Mouse (Mus musculus) hematopoietic stem cell, adult 5-6 weeks (primary cell): ENCODE results near the gene Emid1. TPM values are rescaled to one million over a fixed set of nuclear protein-coding genes. Genes with fewer than 3 reads are reported as not detected.
"Not testable (repeated sequence)": the region's sequence is repeated elsewhere in the genome, so short reads cannot be mapped to it uniquely, and the experiment has no call there.

Experiments
- ATAC-seq, 2 experiments: fragments of 125-278 bp in 1 of 2; replicated peaks in 1 of 2; 2 replicates each; pipeline ENCODE4 v1.8.0; 2016 to 2017; ENCODE audit warnings: inconsistent platforms in 2 of 2, mild to moderate bottlenecking in 2 of 2, moderate number of reproducible peaks in 2 of 2, low read depth in 1 of 2, moderate TSS enrichment in 1 of 2; ENCODE audit not compliant: low FRiP score in 2 of 2, poor library complexity in 2 of 2, severe bottlenecking in 2 of 2, insufficient read depth in 1 of 2, low TSS enrichment in 1 of 2
- total RNA-seq: library from RNA; stranded (forward); fragments of 172-1452, 232-1000 nt; gene quantifications from 2 replicates; pipeline ENCODE4 v1.2.3, GENCODE M21; 2017

Gene Emid1
- total RNA-seq, 1 experiment from 2014 or later: 16.0 TPM

DNA sequence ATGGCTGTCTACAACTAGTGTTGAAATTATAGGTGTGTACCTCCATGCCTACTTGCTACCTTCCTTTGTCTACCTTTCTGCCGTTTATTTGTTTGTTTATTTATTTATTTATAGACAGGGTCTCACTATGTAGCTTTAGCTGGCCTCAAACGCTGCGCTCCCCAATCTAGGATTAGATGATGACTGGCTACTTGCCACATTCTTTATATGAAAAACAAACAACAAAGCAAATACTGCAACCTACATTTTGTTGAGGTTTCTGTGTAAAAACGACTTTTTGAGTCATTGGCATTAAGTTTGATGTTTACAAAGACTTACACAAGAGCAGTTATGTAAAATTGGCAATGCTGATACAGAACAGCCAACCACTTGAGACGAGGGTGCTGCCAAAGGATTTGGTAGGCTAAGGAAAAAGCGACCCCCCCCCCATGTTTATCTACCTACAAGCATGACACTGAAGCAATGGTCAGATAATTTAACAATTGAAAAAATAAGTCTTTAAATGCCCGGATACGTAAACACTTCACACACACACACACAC, 55.5 kb downstream of the Emid1 start:
- ATAC-seq: no peak

DNA sequence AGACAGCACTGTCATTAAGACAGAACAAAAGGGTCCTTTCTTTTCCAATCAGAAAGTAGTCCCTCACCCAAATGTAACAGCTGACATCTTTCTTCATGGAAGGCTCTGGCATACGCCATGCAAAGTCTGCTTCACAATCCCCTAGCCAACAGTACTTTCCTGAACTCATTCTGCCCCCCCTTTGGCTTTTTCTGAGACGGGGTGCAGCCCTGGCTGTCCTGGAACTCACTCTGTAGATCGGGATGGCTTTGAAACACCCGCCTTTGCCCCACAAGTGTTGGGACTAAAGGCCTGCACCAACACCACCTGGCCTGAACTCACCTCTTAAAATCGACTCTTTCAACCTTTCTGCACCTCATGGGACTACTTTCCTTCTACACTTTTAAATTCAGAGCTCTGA, 56.2 kb downstream of the Emid1 start:
- ATAC-seq: no peak

DNA sequence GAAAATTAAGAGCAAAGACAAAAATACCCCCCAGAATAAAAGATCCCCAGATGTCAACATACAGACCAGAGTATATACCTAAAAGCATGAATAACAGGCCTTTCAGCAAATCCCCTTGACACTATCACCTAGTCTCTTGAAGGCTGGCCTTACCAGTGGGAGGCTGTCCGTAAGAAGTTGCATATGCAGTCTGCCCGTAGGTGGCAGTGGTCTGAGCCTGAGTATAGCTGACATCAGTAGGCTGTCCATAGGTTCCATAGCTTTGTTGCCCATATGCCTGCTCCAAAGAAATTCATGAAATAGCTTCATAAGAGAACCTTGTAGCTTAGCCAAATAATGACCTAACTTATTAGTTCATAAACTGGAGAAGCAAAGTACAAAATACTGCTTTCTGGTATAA, 60.4 kb downstream of the Emid1 start:
- peak in 1 of 2 experiments; percentile 51; a peak in 1 of 4 replicates for ATAC-seq

DNA sequence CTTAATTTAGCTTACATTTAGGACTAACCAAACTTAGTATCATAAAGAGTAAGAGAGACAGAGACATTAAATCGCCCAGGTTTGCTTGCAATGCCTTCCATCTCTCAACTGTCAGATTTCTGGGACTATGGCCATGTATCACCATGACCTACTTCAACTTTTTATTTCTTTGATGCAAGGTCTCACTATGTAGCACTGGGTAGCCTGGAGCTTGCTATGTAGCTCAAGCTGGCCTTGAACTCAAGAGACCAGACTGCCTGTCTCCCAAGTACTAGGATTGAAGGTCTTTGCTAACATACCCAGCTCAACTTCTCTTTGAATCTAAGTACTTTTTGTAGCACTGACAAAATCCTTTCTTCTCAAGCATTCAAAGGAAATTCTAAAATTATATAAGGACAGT, 62.9 kb downstream of the Emid1 start:
- ATAC-seq: no peak

DNA sequence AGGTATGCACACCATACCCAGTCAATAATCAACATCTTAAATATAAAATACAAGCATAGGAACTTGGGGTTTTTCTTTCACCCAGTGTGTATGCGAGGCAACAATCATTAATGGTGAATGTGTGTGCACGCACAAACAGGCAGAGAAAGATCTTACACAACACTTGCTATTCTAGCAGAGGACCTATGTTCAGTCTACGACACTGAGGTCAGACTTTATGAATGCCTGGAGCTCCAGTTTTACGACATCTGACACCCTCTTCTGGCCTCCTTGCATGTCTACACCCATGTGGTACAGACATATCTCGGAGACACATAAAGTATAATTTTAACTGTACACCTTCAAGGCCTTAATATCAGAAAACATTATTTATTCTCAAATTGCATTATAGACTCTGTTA, 75.2 kb downstream of the Emid1 start:
- ATAC-seq: not testable (repeated sequence)

DNA sequence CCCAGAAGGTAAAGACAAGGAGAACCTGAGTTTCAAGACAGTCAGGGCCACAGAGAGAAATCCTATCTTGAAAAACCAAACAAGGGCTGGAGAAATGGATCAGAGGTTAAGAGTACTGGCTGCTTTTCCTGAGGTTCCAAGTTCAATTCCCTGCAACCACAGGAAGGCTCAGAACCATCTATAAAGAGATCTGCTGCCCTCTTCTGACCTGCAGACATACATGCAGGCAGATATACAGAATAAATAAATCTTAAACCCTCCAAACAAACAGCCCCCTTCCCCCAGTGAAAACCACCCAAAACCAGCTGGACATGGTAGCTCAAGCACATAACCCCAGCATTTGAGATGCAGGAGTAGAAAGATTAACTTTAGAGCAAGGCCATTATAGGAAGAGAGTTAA, 76.3 kb downstream of the Emid1 start:
- no peak for ATAC-seq

DNA sequence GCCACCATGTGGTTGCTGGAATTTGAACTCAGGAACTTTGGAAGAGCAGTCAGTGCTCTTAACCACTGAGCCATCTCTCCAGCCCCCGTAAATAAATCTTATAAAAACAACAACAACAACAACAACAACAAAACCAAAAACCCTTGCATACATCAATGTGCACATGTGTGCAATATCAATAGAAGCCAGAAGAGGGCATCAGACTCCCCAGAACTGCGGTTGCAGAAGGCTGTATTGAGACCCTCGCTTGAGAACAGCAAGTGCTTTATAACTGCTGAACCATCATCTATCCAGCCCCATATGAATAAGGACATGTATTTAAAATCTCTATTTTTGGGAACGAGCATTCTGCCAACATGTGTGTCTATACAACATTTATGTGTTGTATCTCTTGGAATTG, 77.2 kb downstream of the Emid1 start:
- ATAC-seq: no peak; a peak in 1 of 4 replicates

DNA sequence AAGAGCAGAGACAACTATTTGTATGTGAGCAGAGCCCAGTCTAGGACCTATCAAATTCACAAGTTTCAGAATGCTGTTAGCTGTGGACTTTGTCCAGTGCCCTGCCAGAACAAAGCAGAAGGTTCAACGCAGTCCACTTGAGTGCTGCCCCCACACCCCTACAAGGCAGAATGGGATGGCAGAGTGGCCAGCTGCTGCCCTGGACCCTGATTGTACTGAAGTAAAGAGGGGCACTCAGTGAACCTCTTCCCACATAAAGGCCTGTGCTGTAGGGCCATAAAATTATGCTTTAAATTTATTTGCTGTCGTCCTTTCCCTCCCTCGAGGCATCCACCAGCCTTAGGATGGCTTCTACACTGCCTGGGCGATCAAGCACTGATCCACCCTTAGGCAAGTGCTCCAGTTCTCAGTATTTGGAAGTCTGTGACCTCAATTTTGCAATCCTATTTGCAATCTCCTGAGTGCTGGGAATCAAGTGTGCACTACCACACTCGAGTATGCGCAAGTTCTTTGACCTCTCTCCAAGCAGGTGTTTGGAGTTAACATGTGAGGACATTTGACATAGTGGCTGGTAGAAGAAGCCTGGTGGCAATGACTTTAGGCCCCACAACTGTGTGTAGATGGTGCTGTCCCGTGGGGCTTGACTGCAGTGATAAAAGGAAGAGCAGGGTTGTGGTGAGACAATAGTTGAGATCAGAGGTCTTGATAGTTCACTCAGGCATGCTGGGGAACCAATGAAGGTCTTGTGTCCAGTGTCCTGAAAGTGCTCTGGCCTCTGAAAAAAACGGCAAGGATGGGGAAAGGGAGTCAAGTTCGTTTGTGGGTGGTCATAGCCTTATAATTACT, 83.7 kb downstream of the Emid1 start:
- no peak for ATAC-seq

DNA sequence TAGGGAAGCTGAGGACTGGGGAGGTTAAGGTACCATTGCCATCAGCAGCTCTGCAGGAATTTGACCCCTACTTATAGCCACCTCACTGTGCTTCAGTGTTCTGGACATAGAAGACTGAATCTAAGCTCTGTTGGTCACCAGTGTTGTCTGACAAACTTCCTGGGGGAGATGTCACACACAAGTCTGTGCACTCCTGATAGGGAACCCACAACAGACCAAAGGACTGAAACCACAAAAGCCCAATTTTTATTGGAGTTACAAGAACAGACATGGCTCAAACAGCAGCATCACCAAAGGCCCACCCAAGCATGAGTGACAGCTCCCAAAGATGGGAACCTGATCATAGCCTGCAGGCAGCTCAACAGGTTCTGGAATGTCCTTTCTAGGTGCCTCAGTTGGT, 85.0 kb downstream of the Emid1 start:
- ATAC-seq: no peak

DNA sequence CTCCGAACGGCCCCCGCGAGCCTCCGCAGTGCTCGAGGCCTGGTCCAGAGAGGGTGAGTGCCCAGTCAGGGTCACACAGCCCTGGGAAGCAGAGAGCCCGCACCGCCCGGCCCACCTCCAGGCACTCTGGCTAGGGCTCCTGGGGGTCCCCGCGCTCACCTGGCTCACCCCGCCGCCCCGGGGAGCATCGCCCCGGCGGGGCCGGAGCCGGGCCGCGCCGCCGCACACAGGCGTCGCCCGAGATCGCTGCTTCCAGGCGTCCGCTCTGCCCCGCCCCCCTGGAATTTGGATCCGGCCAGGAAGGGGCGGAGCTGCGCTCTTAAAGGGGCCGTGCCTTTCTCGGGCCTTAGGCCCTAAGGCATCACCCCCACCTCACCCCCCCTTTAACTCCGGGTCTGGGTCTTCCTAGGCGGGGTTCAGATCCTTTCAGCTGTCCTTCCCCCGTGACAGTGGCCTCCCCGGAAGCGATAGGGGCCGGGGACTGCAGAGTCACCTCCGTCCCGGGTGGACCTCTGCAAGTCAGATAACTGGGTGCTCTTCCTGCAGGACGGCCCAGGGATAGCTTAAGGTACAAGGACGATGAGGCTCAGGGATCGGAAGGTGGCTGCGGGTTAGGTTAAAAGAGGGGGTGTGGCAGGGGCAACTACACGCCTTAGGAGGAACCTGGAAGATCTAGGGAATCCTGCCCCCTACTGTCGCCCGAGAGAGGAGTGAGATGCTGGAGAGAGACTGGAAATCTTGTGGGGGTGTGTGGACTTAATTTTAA, 86.8 kb downstream of the Emid1 start, which contains the start of gene Gas2l1:
TSS of gene Gas2l1 (minus strand) at position 272 of the 766 bp plus-strand sequence.
- ATAC-seq: peak; percentile 16 to 33; a peak in 2 of 4 replicates

DNA sequence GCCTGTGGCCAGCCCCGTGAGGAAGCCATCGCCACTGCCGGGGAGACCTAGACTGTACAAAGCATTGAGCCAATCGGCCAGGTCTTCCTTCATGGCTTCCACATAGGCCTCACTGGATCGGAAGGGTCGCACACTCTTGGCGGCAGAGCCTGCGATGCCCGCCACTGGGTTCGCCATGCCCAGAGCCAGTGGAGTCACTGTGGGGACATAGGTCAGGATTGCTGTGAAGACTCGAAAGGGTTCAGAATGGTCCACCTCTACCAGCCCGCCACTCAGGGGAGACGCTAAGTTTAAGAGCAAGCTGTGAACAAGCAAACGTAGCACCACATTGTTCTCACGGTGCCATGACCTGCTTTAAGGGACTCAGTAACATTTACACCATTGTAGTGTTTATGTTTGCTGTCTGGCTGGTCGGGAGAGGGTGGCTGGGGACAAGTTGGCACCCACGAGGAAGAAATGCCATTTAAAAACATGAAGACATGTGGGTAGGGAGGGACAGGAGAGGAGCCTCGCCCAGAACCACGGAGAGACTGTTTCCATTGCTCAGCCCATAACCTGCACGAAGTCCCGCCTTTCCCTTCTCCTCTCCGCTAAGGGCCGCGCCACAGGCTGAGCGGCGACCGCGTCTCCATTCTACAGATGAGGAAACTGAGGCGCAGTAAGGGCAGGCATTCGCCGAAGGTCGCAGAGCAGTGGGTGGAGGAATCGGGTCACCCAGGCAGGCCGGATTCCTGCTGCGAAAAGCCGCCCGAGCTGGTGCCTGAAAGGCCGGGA, 87.6 kb downstream of the Emid1 start:
- no peak for ATAC-seq

DNA sequence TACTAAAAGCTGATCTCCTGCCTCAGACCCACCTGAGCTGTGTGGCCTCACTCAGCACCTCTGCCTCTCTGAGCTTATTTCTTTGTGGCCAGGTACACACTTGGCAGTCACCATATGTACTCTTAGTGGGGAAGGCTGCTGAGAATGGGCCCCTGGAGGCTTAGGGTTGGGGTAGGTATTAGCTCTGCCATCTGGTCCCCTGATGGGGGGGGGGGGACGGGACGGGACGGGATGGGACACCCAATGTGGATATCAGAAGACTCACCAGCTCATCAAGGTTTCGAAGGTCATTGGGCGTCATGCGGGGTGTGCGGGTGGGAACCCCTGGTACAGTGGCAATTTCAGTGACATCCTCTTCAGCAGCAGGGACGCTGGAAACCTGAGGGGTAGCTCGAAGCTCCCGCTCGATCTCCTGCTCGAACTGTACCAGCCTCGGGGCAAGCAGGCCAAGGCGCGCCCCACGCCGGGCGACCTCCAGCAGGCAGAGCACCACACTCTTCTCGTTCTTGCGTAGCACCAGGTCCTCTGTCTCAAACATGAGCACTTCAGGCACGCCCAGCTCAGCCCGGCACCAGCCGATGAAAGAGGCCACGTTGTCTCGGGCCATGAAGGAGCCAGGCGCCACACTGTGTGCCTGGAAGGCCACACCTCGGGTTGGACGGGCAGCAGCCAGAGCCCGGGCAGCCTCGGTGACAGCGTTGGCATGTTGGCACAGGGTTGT, 88.3 kb downstream of the Emid1 start:
- ATAC-seq: 0 out of 4 replicates have a peak, but pooled peaks of 1 of the 2 experiments have one; percentile 5

DNA sequence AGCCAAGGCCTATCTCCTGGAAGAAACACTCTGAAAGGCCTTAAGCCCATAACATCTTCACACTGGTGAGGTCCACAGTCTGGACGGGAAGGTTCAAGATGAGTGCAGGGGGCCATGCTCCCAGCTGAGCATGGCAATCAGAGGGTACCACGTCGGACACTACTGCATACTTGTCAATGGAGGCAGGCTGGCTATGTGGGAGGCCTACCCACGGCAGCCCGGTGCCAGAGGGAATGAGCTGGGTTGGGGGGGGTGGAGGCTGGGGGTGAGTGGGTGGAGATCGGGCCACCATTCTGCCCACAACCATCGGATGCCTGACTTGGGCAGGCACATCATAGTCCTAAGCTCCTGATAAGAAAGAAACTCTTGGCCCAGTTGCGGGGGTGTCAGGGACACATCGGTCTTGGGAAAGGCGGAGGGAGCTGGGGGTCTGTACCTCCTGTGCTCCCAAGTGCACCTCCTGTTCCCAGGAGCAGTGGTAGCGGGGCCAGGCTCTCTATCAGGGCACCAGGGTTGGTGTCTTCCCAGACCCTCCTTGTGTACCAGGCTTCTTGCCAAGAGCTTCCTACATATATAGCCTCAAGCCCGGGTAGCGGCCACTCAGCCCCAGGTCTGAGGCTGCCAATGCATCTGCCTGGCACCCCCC, 89.1 kb downstream of the Emid1 start:
- no peak for ATAC-seq

DNA sequence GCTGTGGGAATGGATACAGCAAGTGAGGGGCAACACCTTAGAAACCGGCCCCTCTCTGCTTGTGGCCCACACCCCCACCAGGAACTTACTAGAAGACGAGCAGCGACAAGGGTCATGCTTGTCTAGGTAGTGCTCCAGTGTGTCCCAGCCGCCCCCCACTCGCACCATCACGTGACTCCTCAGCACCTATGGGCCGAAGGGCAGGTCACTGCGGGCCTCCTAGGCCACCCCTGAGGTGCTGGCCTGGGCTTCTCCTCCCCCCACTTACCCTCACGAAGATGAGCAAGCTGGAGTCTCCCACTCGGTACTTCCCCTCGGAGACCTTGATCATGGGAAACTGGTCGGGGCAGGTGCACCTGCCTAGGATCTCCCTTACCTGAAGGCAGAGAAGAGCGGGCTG, 89.7 kb downstream of the Emid1 start:
- ATAC-seq: no peak

DNA sequence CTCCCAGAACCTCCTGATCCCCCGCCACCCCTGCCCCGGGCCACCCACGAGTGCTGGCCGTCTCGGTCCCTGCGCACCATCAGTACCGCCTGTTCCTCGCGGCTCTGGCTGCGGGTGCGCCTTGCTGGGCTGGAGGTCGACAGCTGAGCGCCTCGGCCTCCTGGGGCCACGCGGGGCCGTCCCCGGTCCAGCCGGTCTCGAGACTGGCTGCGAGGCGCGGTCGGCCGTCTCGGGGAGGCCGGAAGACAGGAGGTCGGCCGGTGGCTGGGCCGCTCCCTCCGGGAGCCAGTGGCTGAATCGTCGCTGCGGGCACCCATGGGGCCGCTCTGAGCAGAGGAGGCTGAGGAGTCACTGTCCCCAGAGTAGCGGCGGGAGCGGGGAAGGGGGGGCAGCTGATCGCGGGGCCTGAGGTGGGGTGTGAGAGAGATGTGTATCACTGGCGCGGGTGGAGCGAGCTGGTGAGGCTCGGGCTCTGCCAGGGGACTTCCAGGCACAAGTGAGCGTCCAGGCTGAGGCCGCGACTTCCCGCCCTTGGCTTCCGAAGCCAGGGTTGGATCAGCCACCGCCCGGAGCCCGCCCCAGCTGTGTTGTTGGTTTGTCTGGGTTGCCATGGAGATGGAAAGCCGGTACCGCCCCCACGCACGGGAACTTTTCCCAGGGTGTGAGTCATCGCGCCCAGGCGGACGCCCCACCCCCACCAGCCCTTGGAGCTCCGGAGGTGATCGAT, 90.5 kb downstream of the Emid1 start:
- ATAC-seq: peak; percentile 6 to 26; a peak in 2 of 4 replicates
